Mouse (Mus musculus) heart, adult 2 months (tissue): ENCODE results near the gene Polr3h.

Experiments
- CTCF ChIP-seq: fragments of 200-600 bp; IDR thresholded peaks from 2 replicates; pipeline ENCODE4 v1.8.1; 2022; ENCODE audit warnings: antibody characterized with exemption, mild to moderate bottlenecking, moderate library complexity
- EP300 ChIP-seq: fragments of 200-500 bp; IDR thresholded peaks from 2 replicates; pipeline ENCODE4 v1.6.1; 2011; ENCODE audit warnings: low read depth, low read length, control low read depth; ENCODE audit not compliant: insufficient read depth
- POLR2A ChIP-seq: fragments of 200-500 bp; IDR thresholded peaks from 2 replicates; pipeline ENCODE4 v1.6.1; 2011; ENCODE audit warnings: mild to moderate bottlenecking, low read depth, low read length, control low read depth; ENCODE audit not compliant: insufficient read depth

DNA sequence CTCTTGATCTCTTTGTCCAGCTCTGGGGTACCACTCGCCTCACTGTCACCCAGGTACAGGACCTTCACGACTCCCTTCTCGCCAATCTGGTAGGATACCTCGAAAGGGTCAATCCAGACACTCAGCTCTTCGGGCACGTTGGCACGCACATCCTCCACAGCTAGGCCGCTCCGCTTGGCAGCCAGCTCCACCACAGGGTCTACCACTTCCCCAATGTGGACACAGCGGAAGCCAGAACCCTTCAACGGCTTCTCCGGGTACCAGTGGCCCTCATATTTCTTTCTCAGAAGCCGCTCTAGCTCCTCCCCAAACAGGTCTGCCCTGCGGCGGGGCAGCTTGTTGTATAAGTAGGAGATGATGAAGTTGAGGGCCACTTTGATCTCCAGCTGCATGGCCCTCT is 74.7 kb downstream of the Polr3h start:
- TF ChIP-seq EP300 = no peak
- no peak for TF ChIP-seq POLR2A
- no peak for TF ChIP-seq CTCF
